Mouse (Mus musculus) intestine, embryonic 14.5 days (tissue): ENCODE data around the gene Ciz1. TPM values are rescaled to one million over a fixed set of nuclear protein-coding genes. Genes with fewer than 3 reads are reported as not detected.

Experiments used
- ATAC-seq: fragments of 200-750 bp; cut with Nextera tagmentation; replicated peaks from 2 replicates; pipeline ENCODE4 v1.8.0; 2017; ENCODE audit warnings: low read depth, moderate number of reproducible peaks, moderate TSS enrichment, moderate library complexity; ENCODE audit not compliant: low FRiP score, low TSS enrichment
- DNase-seq: peaks from one replicate; pipeline ENCODE4 v3.0.0-alpha.2; 2018; ENCODE audit warnings: low spot score
- H3K27ac ChIP-seq: fragments of 300-500 bp; sonication (generic); 2 replicates; pipeline ENCODE4 v1.5.1; 2014; ENCODE audit warnings: low read depth, mild to moderate bottlenecking, control low read depth
- H3K27me3 ChIP-seq: fragments of 300-500 bp; sonication (generic); replicated peaks from 2 replicates; pipeline ENCODE4 v1.6.1; 2014; ENCODE audit warnings: low read length, control low read depth; ENCODE audit not compliant: control insufficient read depth, insufficient read depth
- H3K36me3 ChIP-seq: fragments of 300-500 bp; sonication (generic); 2 replicates; pipeline ENCODE4 v1.6.1; 2014; ENCODE audit warnings: low read length, control low read depth; ENCODE audit not compliant: control insufficient read depth, insufficient read depth
- H3K4me1 ChIP-seq: fragments of 300-500 bp; sonication (generic); replicated peaks from 2 replicates; pipeline ENCODE4 v1.6.1; 2014; ENCODE audit warnings: low read length, control low read depth, mixed read lengths; ENCODE audit not compliant: control insufficient read depth, insufficient read depth
- H3K4me2 ChIP-seq: fragments of 300-500 bp; sonication (generic); 2 replicates; pipeline ENCODE4 v1.6.1; 2014; ENCODE audit warnings: low read length
- H3K4me3 ChIP-seq: fragments of 300-500 bp; sonication (generic); 2 replicates; pipeline ENCODE4 v1.5.1; 2014; ENCODE audit warnings: low read depth, low read length, control low read depth, mixed read lengths
- H3K9ac ChIP-seq: fragments of 300-500 bp; sonication (generic); 2 replicates; pipeline ENCODE4 v1.6.1; 2014; ENCODE audit warnings: mild to moderate bottlenecking, low read length
- H3K9me3 ChIP-seq: fragments of 300-500 bp; sonication (generic); 2 replicates; pipeline ENCODE4 v1.6.1; 2016; ENCODE audit warnings: low read length, control low read depth; ENCODE audit not compliant: control insufficient read depth
- WGBS: fragments of 180-500 bp; shearing (Covaris S2); extraction: QIAGEN DNeasy Blood & Tissue Kit; methylation state at CpG from one replicate; pipeline ENCODE4 v1.1.7; 2014; 5-methylcytosine and 5-hydroxymethylcytosine counted together
- polyA plus RNA-seq: library from polyadenylated mRNA; unstranded; fragments of >200 nt; fragmentation: Nextera tagmentation; extraction: Ambion mirVana; gene quantifications from 2 replicates; pipeline ENCODE4 v1.2.1, GENCODE M21; 2014

Gene Ciz1
- polyA plus RNA-seq, 1 experiment from 2014 or later: 48.4 TPM

- no peak overlapping the region for H3K4me3 ChIP-seq
- H3K36me3 ChIP-seq: no peaks in the 10 kb centered on the region
- peaks cover 4% of the 10 kb centered on the region; the same call in 1 of the 2 replicates for H3K4me1 ChIP-seq
- WGBS: 45% methylated on average over 7 of the region's 7 CpGs
- ATAC-seq (no peak), DNase-seq (no peak)
- H3K27ac ChIP-seq: peak overlapping the region; percentile 48; the same call in 1 of the 2 replicates
- H3K4me2 ChIP-seq: no peak overlapping the region
- H3K9me3 ChIP-seq: no peaks in the 10 kb centered on the region
- H3K27me3 ChIP-seq: no peaks in the 10 kb centered on the region
- H3K9ac ChIP-seq: no peak overlapping the region
Observed at GRCm38 (mm10) chr2:32325342-32325741, 26.8 kb upstream of the Ciz1 start.

DNA sequence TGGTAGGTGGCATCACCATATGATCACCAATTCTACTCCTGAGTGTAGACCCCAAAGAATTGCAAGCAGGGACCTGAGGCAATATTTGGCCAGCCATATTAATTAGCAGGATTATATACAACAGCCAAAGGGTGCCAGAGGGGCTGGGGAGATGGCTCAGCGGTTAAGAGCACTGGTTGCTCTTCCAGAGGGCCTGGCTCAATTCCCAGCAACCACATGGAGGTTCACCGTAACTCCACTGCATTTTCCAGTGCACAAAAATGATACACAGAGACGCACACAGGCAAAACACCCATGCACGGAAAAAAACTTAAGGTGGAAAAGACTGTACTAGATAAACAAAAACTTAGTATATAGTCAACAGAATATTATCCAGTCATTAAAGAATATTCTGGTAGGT lies 24.9 kb upstream of the Ciz1 start:
- 0 out of 2 replicates have a peak, but pooled peaks cover 3% of the 10 kb centered on the region for H3K4me1 ChIP-seq
- H3K4me3 ChIP-seq: no peak overlapping the region
- no peak for DNase-seq
- no peak overlapping the region for H3K9ac ChIP-seq
- ATAC-seq: no peak
- no peak overlapping the region for H3K4me2 ChIP-seq
- no peak overlapping the region for H3K27ac ChIP-seq
- 65% methylated on average over 4 of the region's 4 CpGs for WGBS
- no peaks in the 10 kb centered on the region for H3K27me3 ChIP-seq
- H3K9me3 ChIP-seq: no peaks in the 10 kb centered on the region
- no peaks in the 10 kb centered on the region for H3K36me3 ChIP-seq

GRCm38 (mm10) chr2:32328911-32329460 lies 23.1 kb upstream of the Ciz1 start:
- Histone ChIP-seq H3K27me3 (no peaks in the 10 kb centered on the region), H3K4me3 (no peak overlapping the region), H3K36me3 (no peaks in the 10 kb centered on the region), H3K27ac (no peak overlapping the region), H3K9me3 (no peaks in the 10 kb centered on the region), H3K4me1 (0 out of 2 replicates have a peak, but pooled peaks cover 3% of the 10 kb centered on the region), H3K4me2 (no peak overlapping the region), H3K9ac (0 out of 2 replicates have a peak overlapping the region, but pooled peaks have one; percentile 10)
- ATAC-seq (no peak), DNase-seq (no peak)
- 29% methylated on average over 13 of the region's 13 CpGs for WGBS

DNA sequence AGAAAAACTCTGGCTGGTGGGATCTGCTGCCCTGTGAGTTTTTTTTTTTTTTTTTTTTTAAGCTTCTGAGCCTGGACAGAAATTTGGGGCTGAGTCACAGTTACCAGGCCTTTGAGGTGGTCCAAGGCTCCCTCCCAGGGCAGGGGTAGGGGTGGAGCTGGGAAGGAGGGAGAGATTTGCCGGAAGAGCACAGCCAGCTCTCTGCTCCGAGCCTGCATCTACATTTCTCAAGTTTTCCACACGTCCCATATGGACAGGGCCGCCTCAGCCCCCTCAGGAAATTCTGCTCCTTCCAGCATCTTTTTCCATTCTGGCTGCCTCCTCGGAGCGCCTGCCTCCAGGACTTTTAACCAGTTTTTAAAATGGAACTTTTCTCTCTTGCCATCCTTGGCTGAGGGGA lies 22.6 kb upstream of the Ciz1 start:
- Histone ChIP-seq H3K27ac (no peak overlapping the region), H3K9ac (no peak overlapping the region)
- DNase-seq: no peak

DNA sequence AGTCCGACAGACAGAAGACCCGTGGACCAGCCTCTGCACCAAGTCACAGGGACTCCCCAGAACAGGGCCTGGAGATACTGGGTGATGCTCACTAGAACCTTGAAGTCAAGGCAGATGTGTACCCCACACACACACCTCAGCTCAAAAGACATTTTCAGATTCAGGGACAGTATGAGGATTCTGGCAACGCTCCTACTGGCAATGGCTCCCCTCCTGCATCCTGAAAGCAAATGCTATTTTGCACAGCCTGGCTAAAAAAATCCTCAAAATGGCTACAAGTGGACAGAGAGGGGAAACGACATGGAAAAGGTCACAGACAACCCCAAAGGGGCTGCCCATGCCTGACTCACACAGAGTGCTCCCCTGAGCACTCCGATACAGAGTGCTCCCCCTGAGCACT lies 20.0 kb upstream of the Ciz1 start:
- ATAC-seq: no peak
- WGBS: 83% methylated on average over 5 of the region's 5 CpGs
- no peak overlapping the region for H3K4me3 ChIP-seq
- no peak overlapping the region for H3K4me2 ChIP-seq
- H3K9me3 ChIP-seq: no peaks in the 10 kb centered on the region
- H3K4me1 ChIP-seq: no peaks in the 10 kb centered on the region
- DNase-seq: no peak
- H3K27me3 ChIP-seq: no peaks in the 10 kb centered on the region
- H3K9ac ChIP-seq: no peak overlapping the region
- H3K36me3 ChIP-seq: peaks cover 21% of the 10 kb centered on the region
- H3K27ac ChIP-seq: no peak overlapping the region

More for the DNA sequence above, 22.6 kb upstream of the Ciz1 start:
- H3K27me3 ChIP-seq: no peaks in the 10 kb centered on the region
- H3K4me1 ChIP-seq: 0 out of 2 replicates have a peak, but pooled peaks cover 3% of the 10 kb centered on the region
- peaks cover 2% of the 10 kb centered on the region; the same call in 1 of the 2 replicates for H3K36me3 ChIP-seq
- H3K4me3 ChIP-seq: no peak overlapping the region
- no peak overlapping the region for H3K4me2 ChIP-seq
- H3K9me3 ChIP-seq: no peaks in the 10 kb centered on the region
- 33% methylated on average over 6 of the region's 6 CpGs for WGBS
- ATAC-seq: no peak

GRCm38 (mm10) chr2:32335888-32336287 lies 16.2 kb upstream of the Ciz1 start:
- peaks cover 37% of the 10 kb centered on the region for H3K36me3 ChIP-seq
- ATAC-seq (no peak), DNase-seq (no peak)
- 50% methylated on average over 15 of the region's 15 CpGs for WGBS
- H3K9me3 ChIP-seq: no peaks in the 10 kb centered on the region
- H3K4me2 ChIP-seq: no peak overlapping the region
- no peak overlapping the region for H3K9ac ChIP-seq
- H3K4me1 ChIP-seq: no peaks in the 10 kb centered on the region
- no peak overlapping the region for H3K27ac ChIP-seq
- H3K4me3 ChIP-seq: no peak overlapping the region
- no peaks in the 10 kb centered on the region for H3K27me3 ChIP-seq

DNA sequence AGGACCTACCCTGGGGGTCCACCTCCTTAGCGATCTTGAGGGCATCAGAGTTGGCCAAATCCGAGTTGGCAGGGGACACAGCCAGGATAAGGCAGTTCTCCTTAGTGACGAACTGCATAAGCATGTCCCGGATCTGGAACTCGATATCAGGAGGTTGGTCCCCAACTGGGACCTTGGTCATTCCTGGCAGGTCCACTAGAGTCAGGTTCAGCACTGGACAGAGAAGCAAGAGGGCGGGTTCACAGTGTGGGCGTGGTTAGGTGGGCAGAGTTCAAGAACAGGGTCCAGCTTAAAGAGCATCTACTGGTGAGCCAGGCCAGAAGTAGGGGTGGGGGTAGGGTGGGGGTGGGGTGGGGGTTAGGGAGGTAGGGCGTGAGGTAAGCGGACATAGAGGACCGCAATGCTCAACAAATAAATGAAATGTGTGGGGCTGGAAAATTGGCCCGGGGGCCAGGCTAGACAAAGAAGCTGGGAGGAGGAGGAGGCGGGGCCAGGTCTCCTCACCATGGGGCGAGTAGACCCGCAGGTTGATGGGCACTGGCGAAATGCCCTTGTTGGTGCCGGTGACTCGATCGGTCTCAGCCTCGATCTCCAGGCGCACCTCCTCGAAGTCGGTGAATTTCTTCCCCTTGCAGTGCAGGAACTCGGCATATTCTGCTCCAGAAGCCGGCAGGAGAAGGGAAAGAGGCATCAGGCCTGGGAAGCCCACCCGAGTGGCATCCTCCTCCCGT lies 12.1 kb upstream of the Ciz1 start:
- no peak overlapping the region for H3K4me2 ChIP-seq
- H3K9me3 ChIP-seq: no peaks in the 10 kb centered on the region
- no peak overlapping the region for H3K4me3 ChIP-seq
- H3K27me3 ChIP-seq: no peaks in the 10 kb centered on the region
- no peak overlapping the region for H3K9ac ChIP-seq
- no peak overlapping the region for H3K27ac ChIP-seq
- H3K4me1 ChIP-seq: no peaks in the 10 kb centered on the region
- no peak for ATAC-seq
- 49% methylated on average over 26 of the region's 26 CpGs for WGBS
- no peak for DNase-seq
- peaks cover 29% of the 10 kb centered on the region for H3K36me3 ChIP-seq

DNA sequence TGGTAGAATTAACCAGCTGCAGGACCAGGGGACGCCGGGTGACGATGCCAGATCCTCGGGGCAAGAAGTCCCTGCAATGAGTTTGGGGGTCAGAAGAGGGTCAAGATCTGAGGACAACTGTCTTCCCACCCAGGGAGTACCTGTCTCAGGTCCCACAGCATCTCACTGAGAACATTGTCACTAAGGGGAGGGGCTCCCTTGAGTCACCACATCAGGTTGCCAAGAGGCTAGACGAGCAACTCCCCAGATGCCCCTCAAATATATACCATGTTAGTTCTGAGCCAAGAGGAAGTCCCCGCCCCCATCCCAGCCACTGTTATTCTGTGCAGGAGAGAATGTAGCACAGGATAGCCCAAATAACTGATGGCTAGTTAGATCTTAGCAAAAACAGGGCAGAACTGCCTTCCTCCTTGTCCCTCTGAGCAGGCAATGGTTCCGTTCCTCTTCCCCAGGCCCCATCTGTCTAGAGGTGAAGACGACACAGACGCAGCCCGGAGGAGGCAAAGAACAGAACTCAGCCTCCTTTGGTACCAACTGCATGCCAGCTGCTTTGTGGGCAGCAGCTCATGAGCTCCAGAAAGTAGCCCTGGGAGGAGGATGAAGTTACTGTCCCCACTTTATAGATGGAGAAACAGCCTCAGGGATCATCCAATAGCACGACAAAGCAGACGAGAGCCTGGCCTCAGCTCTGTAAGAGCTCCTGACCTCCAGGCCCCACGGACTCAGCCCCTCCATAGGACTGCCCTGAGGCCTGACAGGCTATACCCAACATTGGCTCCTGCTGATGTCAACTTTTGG lies 11.1 kb upstream of the Ciz1 start:
- H3K36me3 ChIP-seq: peaks cover 20% of the 10 kb centered on the region
- WGBS: 83% methylated on average over 13 of the region's 13 CpGs
- no peak overlapping the region for H3K9ac ChIP-seq
- no peaks in the 10 kb centered on the region for H3K27me3 ChIP-seq
- DNase-seq (no peak), ATAC-seq (no peak)
- H3K27ac ChIP-seq: no peak overlapping the region
- no peaks in the 10 kb centered on the region for H3K4me1 ChIP-seq
- H3K4me3 ChIP-seq: no peak overlapping the region
- H3K4me2 ChIP-seq: no peak overlapping the region
- H3K9me3 ChIP-seq: no peaks in the 10 kb centered on the region
